Mouse (Mus musculus) CH12.LX (cell line): Measurements from ENCODE around the gene Vldlr.

Experiments
- CHD2 ChIP-seq: IDR thresholded peaks from 2 replicates; pipeline ENCODE4 v1.6.1; 2011; ENCODE audit warnings: low read length, improper control_type of control experiment
- CTCF ChIP-seq, 2 experiments: IDR thresholded peaks in 1 of 2; conservative IDR thresholded peaks in 1 of 2; 2 replicates each; pipeline ENCODE4 v1.5.1; 2011 to 2012; ENCODE audit warnings: low read depth in 2 of 2, low read length in 2 of 2, improper control_type of control experiment in 1 of 2, inconsistent platforms in 1 of 2, mild to moderate bottlenecking in 1 of 2, moderate library complexity in 1 of 2
- EP300 ChIP-seq: IDR thresholded peaks from 2 replicates; pipeline ENCODE4 v1.6.1; 2011; ENCODE audit warnings: low read length, improper control_type of control experiment
- KAT2A ChIP-seq: IDR thresholded peaks from 2 replicates; pipeline ENCODE4 v1.6.1; 2012; ENCODE audit warnings: low read length, improper control_type of control experiment, inconsistent platforms; ENCODE audit not compliant: insufficient replicate concordance
- MAX ChIP-seq: IDR thresholded peaks from 2 replicates; pipeline ENCODE4 v1.6.1; 2011; ENCODE audit warnings: low read length, improper control_type of control experiment
- MYC ChIP-seq: IDR thresholded peaks from 2 replicates; pipeline ENCODE4 v1.6.1; 2011; ENCODE audit warnings: low read depth, mild to moderate bottlenecking, improper control_type of control experiment, low read length
- NELFE ChIP-seq: IDR thresholded peaks from 2 replicates; pipeline ENCODE4 v1.6.1; 2011; ENCODE audit warnings: low read depth, low read length, improper control_type of control experiment
- PAX5 ChIP-seq: IDR thresholded peaks from 2 replicates; pipeline ENCODE4 v1.6.1; 2012; ENCODE audit warnings: low read length, inconsistent platforms, mixed read lengths
- POLR2A ChIP-seq: IDR thresholded peaks from 2 replicates; pipeline ENCODE4 v1.6.1; 2011; ENCODE audit warnings: low read depth, mild to moderate bottlenecking, improper control_type of control experiment, low read length
- POLR2AphosphoS2 ChIP-seq: IDR thresholded peaks from 2 replicates; pipeline ENCODE4 v1.6.1; 2011; ENCODE audit warnings: low read depth, low read length, improper control_type of control experiment
- RCOR1 ChIP-seq: conservative IDR thresholded peaks from 2 replicates; pipeline ENCODE4 v1.6.1; 2012; ENCODE audit warnings: low read depth, mild to moderate bottlenecking, inconsistent platforms, low read length, improper control_type of control experiment
- UBTF ChIP-seq: IDR thresholded peaks from 2 replicates; pipeline ENCODE4 v1.6.1; 2012; ENCODE audit warnings: low read depth, mild to moderate bottlenecking, inconsistent platforms, low read length, improper control_type of control experiment, moderate library complexity

DNA sequence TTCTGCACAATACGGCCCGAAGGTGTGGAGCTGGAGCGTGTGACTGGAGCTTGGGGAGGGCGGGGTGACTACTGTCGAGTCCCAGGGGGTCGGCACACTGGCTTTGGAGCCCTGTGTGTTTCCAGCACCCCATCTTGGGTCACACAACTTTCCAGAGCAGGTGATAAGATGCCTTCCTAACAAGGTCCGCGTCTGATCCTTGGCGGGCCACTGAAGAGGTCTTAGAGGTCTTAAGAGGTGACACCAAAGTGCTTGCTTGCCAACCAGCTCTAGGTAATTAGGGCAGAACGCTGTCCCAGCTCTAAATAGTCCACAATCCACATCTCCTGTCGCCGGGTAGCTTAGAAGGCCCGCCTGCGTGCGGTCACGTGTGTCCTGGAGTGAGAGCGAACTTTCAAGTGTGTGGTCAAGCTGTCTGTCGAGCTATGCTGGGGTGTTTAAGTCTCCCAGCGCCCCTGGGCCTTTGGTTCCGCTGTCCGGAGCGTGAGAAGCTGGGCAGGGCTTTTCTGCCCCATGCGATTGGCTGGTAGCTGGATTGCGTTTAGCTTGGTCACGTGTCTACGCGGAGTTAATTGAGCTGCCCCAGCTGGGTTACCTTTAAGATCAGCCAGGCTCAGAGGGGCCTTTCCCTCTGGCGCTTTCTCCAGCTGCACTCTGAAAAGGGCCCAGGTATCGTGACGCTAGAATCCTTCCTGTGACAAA, 2.4 kb downstream of the Vldlr start:
- TF ChIP-seq UBTF, result no peak
- TF ChIP-seq KAT2A, result no peak
- no peak for TF ChIP-seq NELFE
- no peak for TF ChIP-seq MYC
- TF ChIP-seq RCOR1, result no peak
- no peak for TF ChIP-seq POLR2A
- no peak for TF ChIP-seq PAX5
- no peak for TF ChIP-seq CHD2
- no peak for TF ChIP-seq CTCF (conservative IDR thresholded peaks at IDR 0.05 in 1 of 2, IDR thresholded peaks at IDR 0.05 in 1 of 2; ENCODE audit: low read depth in 2 of 2, low read length in 2 of 2)
- TF ChIP-seq POLR2AphosphoS2, result no peak
- TF ChIP-seq EP300, result no peak
- no peak for TF ChIP-seq MAX
